Mouse (Mus musculus): ENCODE results near the gene Tas2r116.

GRCm38 (mm10) chr6:132846842-132847241 is 8.4 kb upstream of the Tas2r116 start, which contains the start of gene Tas2r123:
- no peak for TF ChIP-seq POLR2A (IDR thresholded peaks at IDR 0.05; ENCODE audit: insufficient read depth, low read depth, low read length)
- no peak for TF ChIP-seq CTCF (IDR thresholded peaks at IDR 0.05; ENCODE audit: insufficient read depth, low read depth, low read length)

Measured in olfactory bulb, adult 2 months (tissue).